Mouse (Mus musculus): ENCODE data around the gene Calcrl.

The Calcrl gene

GRCm38 (mm10) chr2:84388023-84388416 lies 37.2 kb downstream of the Calcrl start:
- DNase-seq, result peak; percentile 15

- no peak for DNase-seq
Observed at GRCm38 (mm10) chr2:84387394-84388022, 37.7 kb downstream of the Calcrl start.

- DNase-seq, result no peak
Observed at GRCm38 (mm10) chr2:84386563-84387393, 38.4 kb downstream of the Calcrl start.

GRCm38 (mm10) chr2:84384911-84385693 lies 40.1 kb downstream of the Calcrl start:
- DNase-seq, result no peak

- no peak for DNase-seq
Observed at GRCm38 (mm10) chr2:84383828-84384227, 41.4 kb downstream of the Calcrl start.

GRCm38 (mm10) chr2:84382556-84382955 lies 42.7 kb downstream of the Calcrl start:
- no peak for DNase-seq

- no peak for DNase-seq
Observed at GRCm38 (mm10) chr2:84381997-84382396, 43.2 kb downstream of the Calcrl start.

- peak; percentile 52 to 64 for DNase-seq
Observed at GRCm38 (mm10) chr2:84380816-84381215, 44.4 kb downstream of the Calcrl start.

- no peak for DNase-seq
Observed at GRCm38 (mm10) chr2:84378678-84379077, 46.5 kb downstream of the Calcrl start.

- no peak for DNase-seq
Observed at GRCm38 (mm10) chr2:84369256-84369655, 56.0 kb downstream of the Calcrl start.

GRCm38 (mm10) chr2:84366742-84367141 lies 58.5 kb downstream of the Calcrl start:
- no peak for DNase-seq

- no peak for DNase-seq
Observed at GRCm38 (mm10) chr2:84365266-84365665, 59.9 kb downstream of the Calcrl start.

GRCm38 (mm10) chr2:84362779-84363719 lies 62.2 kb downstream of the Calcrl start:
- DNase-seq, result no peak

GRCm38 (mm10) chr2:84358690-84359343 lies 66.4 kb downstream of the Calcrl start:
- DNase-seq, result no peak

- DNase-seq, result no peak
Observed at GRCm38 (mm10) chr2:84355281-84355680, 69.9 kb downstream of the Calcrl start.

- DNase-seq, result no peak
Observed at GRCm38 (mm10) chr2:84347376-84347775, 77.8 kb downstream of the Calcrl start.

GRCm38 (mm10) chr2:84343756-84344155 lies 81.5 kb downstream of the Calcrl start:
- no peak for DNase-seq

GRCm38 (mm10) chr2:84337774-84338450 lies 87.3 kb downstream of the Calcrl start:
- no peak for DNase-seq

GRCm38 (mm10) chr2:84336331-84336730 lies 88.9 kb downstream of the Calcrl start:
- DNase-seq, result no peak

- peak in 1 of 2 experiments; percentile 8 for DNase-seq
Observed at GRCm38 (mm10) chr2:84316185-84316805, 108.9 kb downstream of the Calcrl start.

GRCm38 (mm10) chr2:84296517-84296916 lies 128.7 kb downstream of the Calcrl start:
- no peak for DNase-seq

Data from cerebellum, postnatal 10 days (tissue).